Mouse (Mus musculus): Measurements from ENCODE around the gene Tmem40. TPM values are rescaled to one million over a fixed set of nuclear protein-coding genes. Genes with fewer than 3 reads are reported as not detected.

Tmem40 gene
- polyA plus RNA-seq, 1 experiment, result 1.6 TPM

GRCm38 (mm10) chr6:115717715-115718558, 44.3 kb downstream of the Tmem40 start:
- Histone ChIP-seq H3K27ac (ENCODE audit: insufficient read depth, low read length) (no peak overlapping the region), H3K4me3 (ENCODE audit: insufficient read depth, low read length) (no peak overlapping the region), H3K4me1 (ENCODE audit: control insufficient read depth, insufficient read depth, low read length) (no peaks in the 10 kb centered on the region; the same call in 1 of the 2 replicates)
- TF ChIP-seq CTCF (IDR thresholded peaks at IDR 0.05; ENCODE audit: borderline replicate concordance, insufficient read depth, low read length) (no peak), POLR2A (IDR thresholded peaks at IDR 0.05; ENCODE audit: low read depth, low read length) (no peak)

- TF ChIP-seq POLR2A (IDR thresholded peaks at IDR 0.05; ENCODE audit: low read depth, low read length) (no peak), CTCF (IDR thresholded peaks at IDR 0.05; ENCODE audit: borderline replicate concordance, insufficient read depth, low read length) (no peak)
- Histone ChIP-seq H3K4me3 (ENCODE audit: insufficient read depth, low read length) (no peak overlapping the region), H3K4me1 (ENCODE audit: control insufficient read depth, insufficient read depth, low read length) (no peaks in the 10 kb centered on the region; the same call in 1 of the 2 replicates), H3K27ac (ENCODE audit: insufficient read depth, low read length) (no peak overlapping the region)
These were observed 45.0 kb downstream of the Tmem40 start for GRCm38 (mm10) chr6:115717101-115717652.

GRCm38 (mm10) chr6:115711261-115711660, 50.9 kb downstream of the Tmem40 start:
- Histone ChIP-seq H3K4me3 (ENCODE audit: insufficient read depth, low read length) (no peak overlapping the region), H3K4me1 (ENCODE audit: control insufficient read depth, insufficient read depth, low read length) (no peaks in the 10 kb centered on the region), H3K27ac (ENCODE audit: insufficient read depth, low read length) (no peak overlapping the region)
- TF ChIP-seq POLR2A (IDR thresholded peaks at IDR 0.05; ENCODE audit: low read depth, low read length), result no peak
- TF ChIP-seq CTCF (IDR thresholded peaks at IDR 0.05; ENCODE audit: borderline replicate concordance, insufficient read depth, low read length), result no peak

GRCm38 (mm10) chr6:115702901-115703300, 59.3 kb downstream of the Tmem40 start:
- Histone ChIP-seq H3K4me3 (ENCODE audit: insufficient read depth, low read length) (no peak overlapping the region), H3K4me1 (ENCODE audit: control insufficient read depth, insufficient read depth, low read length) (no peaks in the 10 kb centered on the region), H3K27ac (ENCODE audit: insufficient read depth, low read length) (no peak overlapping the region)
- TF ChIP-seq POLR2A (IDR thresholded peaks at IDR 0.05; ENCODE audit: low read depth, low read length) (no peak), CTCF (IDR thresholded peaks at IDR 0.05; ENCODE audit: borderline replicate concordance, insufficient read depth, low read length) (no peak)

- TF ChIP-seq POLR2A (IDR thresholded peaks at IDR 0.05; ENCODE audit: low read depth, low read length) (no peak), CTCF (IDR thresholded peaks at IDR 0.05; ENCODE audit: borderline replicate concordance, insufficient read depth, low read length) (no peak)
- Histone ChIP-seq H3K4me1 (ENCODE audit: control insufficient read depth, insufficient read depth, low read length) (no peaks in the 10 kb centered on the region), H3K4me3 (ENCODE audit: insufficient read depth, low read length) (no peak overlapping the region), H3K27ac (ENCODE audit: insufficient read depth, low read length) (no peak overlapping the region)
These were observed 60.9 kb downstream of the Tmem40 start for GRCm38 (mm10) chr6:115701302-115701701.

GRCm38 (mm10) chr6:115700778-115701177, 61.4 kb downstream of the Tmem40 start:
- TF ChIP-seq POLR2A (IDR thresholded peaks at IDR 0.05; ENCODE audit: low read depth, low read length) (no peak), CTCF (IDR thresholded peaks at IDR 0.05; ENCODE audit: borderline replicate concordance, insufficient read depth, low read length) (no peak)
- Histone ChIP-seq H3K27ac (ENCODE audit: insufficient read depth, low read length) (no peak overlapping the region), H3K4me3 (ENCODE audit: insufficient read depth, low read length) (no peak overlapping the region), H3K4me1 (ENCODE audit: control insufficient read depth, insufficient read depth, low read length) (no peaks in the 10 kb centered on the region)

- peak; percentile 11; the same call in 1 of the 2 replicates for TF ChIP-seq CTCF (IDR thresholded peaks at IDR 0.05; ENCODE audit: borderline replicate concordance, insufficient read depth, low read length)
- no peak for TF ChIP-seq POLR2A (IDR thresholded peaks at IDR 0.05; ENCODE audit: low read depth, low read length)
- Histone ChIP-seq H3K4me3 (ENCODE audit: insufficient read depth, low read length) (no peak overlapping the region), H3K4me1 (ENCODE audit: control insufficient read depth, insufficient read depth, low read length) (no peaks in the 10 kb centered on the region), H3K27ac (ENCODE audit: insufficient read depth, low read length) (no peak overlapping the region)
These were observed 63.5 kb downstream of the Tmem40 start for GRCm38 (mm10) chr6:115698699-115699098.

- Histone ChIP-seq H3K4me1 (ENCODE audit: control insufficient read depth, insufficient read depth, low read length) (no peaks in the 10 kb centered on the region), H3K4me3 (ENCODE audit: insufficient read depth, low read length) (no peak overlapping the region), H3K27ac (ENCODE audit: insufficient read depth, low read length) (no peak overlapping the region)
- TF ChIP-seq CTCF (IDR thresholded peaks at IDR 0.05; ENCODE audit: borderline replicate concordance, insufficient read depth, low read length), result no peak
- TF ChIP-seq POLR2A (IDR thresholded peaks at IDR 0.05; ENCODE audit: low read depth, low read length), result no peak
These were observed 64.3 kb downstream of the Tmem40 start for GRCm38 (mm10) chr6:115697739-115698558.

GRCm38 (mm10) chr6:115696707-115697215, 65.4 kb downstream of the Tmem40 start:
- TF ChIP-seq POLR2A (IDR thresholded peaks at IDR 0.05; ENCODE audit: low read depth, low read length) (no peak), CTCF (IDR thresholded peaks at IDR 0.05; ENCODE audit: borderline replicate concordance, insufficient read depth, low read length) (no peak)
- H3K4me1 ChIP-seq (ENCODE audit: control insufficient read depth, insufficient read depth, low read length), result no peaks in the 10 kb centered on the region
- H3K27ac ChIP-seq (ENCODE audit: insufficient read depth, low read length), result no peak overlapping the region
- H3K4me3 ChIP-seq (ENCODE audit: insufficient read depth, low read length), result no peak overlapping the region
